Mouse (Mus musculus) CH12.LX (cell line): Measurements from ENCODE around the gene 4930544D05Rik.

Source experiments
- BHLHE40 ChIP-seq: IDR thresholded peaks from 2 replicates; pipeline ENCODE4 v1.6.1; 2011; ENCODE audit warnings: mild to moderate bottlenecking, low read depth, low read length, improper control_type of control experiment
- CTCF ChIP-seq, 2 experiments: IDR thresholded peaks in 1 of 2; conservative IDR thresholded peaks in 1 of 2; 2 replicates each; pipeline ENCODE4 v1.5.1; 2011 to 2012; ENCODE audit warnings: low read depth in 2 of 2, low read length in 2 of 2, improper control_type of control experiment in 1 of 2, inconsistent platforms in 1 of 2, mild to moderate bottlenecking in 1 of 2, moderate library complexity in 1 of 2
- E2F4 ChIP-seq: IDR thresholded peaks from 2 replicates; pipeline ENCODE4 v1.6.1; 2011; ENCODE audit warnings: low read depth, low read length, improper control_type of control experiment; ENCODE audit not compliant: insufficient replicate concordance
- EP300 ChIP-seq: IDR thresholded peaks from 2 replicates; pipeline ENCODE4 v1.6.1; 2011; ENCODE audit warnings: low read length, improper control_type of control experiment
- JUN ChIP-seq: IDR thresholded peaks from 2 replicates; pipeline ENCODE4 v1.6.1; 2011; ENCODE audit warnings: low read depth, mild to moderate bottlenecking, low read length, improper control_type of control experiment, moderate library complexity; ENCODE audit not compliant: insufficient read depth
- MAX ChIP-seq: IDR thresholded peaks from 2 replicates; pipeline ENCODE4 v1.6.1; 2011; ENCODE audit warnings: low read length, improper control_type of control experiment
- PAX5 ChIP-seq: IDR thresholded peaks from 2 replicates; pipeline ENCODE4 v1.6.1; 2012; ENCODE audit warnings: low read length, inconsistent platforms, mixed read lengths
- POLR2A ChIP-seq: IDR thresholded peaks from 2 replicates; pipeline ENCODE4 v1.6.1; 2011; ENCODE audit warnings: low read depth, mild to moderate bottlenecking, improper control_type of control experiment, low read length
- POLR2AphosphoS2 ChIP-seq: IDR thresholded peaks from 2 replicates; pipeline ENCODE4 v1.6.1; 2011; ENCODE audit warnings: low read depth, low read length, improper control_type of control experiment
- TBP ChIP-seq: conservative IDR thresholded peaks from 2 replicates; pipeline ENCODE4 v1.6.1; 2011; ENCODE audit warnings: low read depth, low read length, improper control_type of control experiment

GRCm38 (mm10) chr11:70577201-70577600, 38.4 kb upstream of the 4930544D05Rik start:
- TF ChIP-seq JUN: no peak
- no peak for TF ChIP-seq CTCF (conservative IDR thresholded peaks at IDR 0.05 in 1 of 2, IDR thresholded peaks at IDR 0.05 in 1 of 2; ENCODE audit: low read depth in 2 of 2, low read length in 2 of 2)
- TF ChIP-seq MAX: no peak
- no peak for TF ChIP-seq POLR2A
- TF ChIP-seq POLR2AphosphoS2: no peak
- TF ChIP-seq TBP: no peak
- no peak for TF ChIP-seq BHLHE40
- TF ChIP-seq E2F4: no peak
- no peak for TF ChIP-seq EP300
- TF ChIP-seq PAX5: no peak
